Mouse (Mus musculus) CH12.LX (cell line): ENCODE data around the gene Als2cl.

Experiments used
- BHLHE40 ChIP-seq: IDR thresholded peaks from 2 replicates; pipeline ENCODE4 v1.6.1; 2011; ENCODE audit warnings: mild to moderate bottlenecking, low read depth, low read length, improper control_type of control experiment
- CHD1 ChIP-seq: IDR thresholded peaks from 2 replicates; pipeline ENCODE4 v1.6.1; 2012; ENCODE audit warnings: low read depth, low read length, improper control_type of control experiment, inconsistent platforms
- CTCF ChIP-seq, 2 experiments: IDR thresholded peaks in 1 of 2; conservative IDR thresholded peaks in 1 of 2; 2 replicates each; pipeline ENCODE4 v1.5.1; 2011 to 2012; ENCODE audit warnings: low read depth in 2 of 2, low read length in 2 of 2, improper control_type of control experiment in 1 of 2, inconsistent platforms in 1 of 2, mild to moderate bottlenecking in 1 of 2, moderate library complexity in 1 of 2
- ELF1 ChIP-seq: IDR thresholded peaks from 2 replicates; pipeline ENCODE4 v1.6.1; 2014; ENCODE audit warnings: low read depth, mild to moderate bottlenecking, inconsistent platforms, low read length, improper control_type of control experiment
- ETS1 ChIP-seq: conservative IDR thresholded peaks from 2 replicates; pipeline ENCODE4 v1.6.1; 2012; ENCODE audit warnings: low read depth, mild to moderate bottlenecking, inconsistent platforms, low read length, improper control_type of control experiment, moderate library complexity
- HCFC1 ChIP-seq: IDR thresholded peaks from 2 replicates; pipeline ENCODE4 v1.6.1; 2012; ENCODE audit warnings: low read depth, mild to moderate bottlenecking, inconsistent platforms, low read length, improper control_type of control experiment
- IRF4 ChIP-seq: IDR thresholded peaks from 2 replicates; pipeline ENCODE4 v1.6.1; 2014; ENCODE audit warnings: low read depth, mild to moderate bottlenecking, inconsistent platforms, low read length, improper control_type of control experiment
- MYC ChIP-seq: IDR thresholded peaks from 2 replicates; pipeline ENCODE4 v1.6.1; 2011; ENCODE audit warnings: low read depth, mild to moderate bottlenecking, improper control_type of control experiment, low read length
- NELFE ChIP-seq: IDR thresholded peaks from 2 replicates; pipeline ENCODE4 v1.6.1; 2011; ENCODE audit warnings: low read depth, low read length, improper control_type of control experiment
- NRF1 ChIP-seq: IDR thresholded peaks from 2 replicates; pipeline ENCODE4 v1.6.1; 2014; ENCODE audit warnings: low read depth, mild to moderate bottlenecking, inconsistent platforms, low read length, improper control_type of control experiment, moderate library complexity
- POLR2A ChIP-seq: IDR thresholded peaks from 2 replicates; pipeline ENCODE4 v1.6.1; 2011; ENCODE audit warnings: low read depth, mild to moderate bottlenecking, improper control_type of control experiment, low read length
- RAD21 ChIP-seq: IDR thresholded peaks from 2 replicates; pipeline ENCODE4 v1.6.1; 2011; ENCODE audit warnings: low read depth, mild to moderate bottlenecking, low read length, improper control_type of control experiment, moderate library complexity
- TCF12 ChIP-seq: IDR thresholded peaks from 2 replicates; pipeline ENCODE4 v1.6.1; 2014; ENCODE audit warnings: low read depth, mild to moderate bottlenecking, inconsistent platforms, low read length, improper control_type of control experiment

- no peak for TF ChIP-seq POLR2A
- TF ChIP-seq ETS1 = no peak
- no peak for TF ChIP-seq NRF1
- TF ChIP-seq CTCF (conservative IDR thresholded peaks at IDR 0.05 in 1 of 2, IDR thresholded peaks at IDR 0.05 in 1 of 2; ENCODE audit: low read depth in 2 of 2, low read length in 2 of 2) = no peak
- no peak for TF ChIP-seq TCF12
- TF ChIP-seq MYC = no peak
- no peak for TF ChIP-seq HCFC1
- TF ChIP-seq NELFE = no peak
- no peak for TF ChIP-seq CHD1
- TF ChIP-seq BHLHE40 = no peak
- TF ChIP-seq IRF4 = no peak
- TF ChIP-seq RAD21 = no peak
- TF ChIP-seq ELF1 = no peak
Measured at GRCm38 (mm10) chr9:110877353-110877752, 2.3 kb upstream of the Als2cl start.
